Mouse (Mus musculus) E14TG2a.4 (cell line): ENCODE results near the gene Map2k7.

Source experiments
- CTCF ChIP-seq: conservative IDR thresholded peaks from 2 replicates; pipeline ENCODE4 v1.5.1; 2014; ENCODE audit warnings: low read length
- NANOG ChIP-seq: IDR thresholded peaks from 2 replicates; pipeline ENCODE4 v1.6.1; 2014; ENCODE audit warnings: borderline replicate concordance, low read length, mixed read lengths
- POU5F1 ChIP-seq: IDR thresholded peaks from 2 replicates; pipeline ENCODE4 v1.6.1; 2014; ENCODE audit warnings: low read length, borderline replicate concordance

GRCm38 (mm10) chr8:4254001-4254400 lies 15.5 kb downstream of the Map2k7 start:
- TF ChIP-seq CTCF: no peak
- TF ChIP-seq POU5F1: no peak
- TF ChIP-seq NANOG: no peak
